Comparison of ENCODE assay signal across 8 mouse cellular contexts in the genomic region with DNA sequence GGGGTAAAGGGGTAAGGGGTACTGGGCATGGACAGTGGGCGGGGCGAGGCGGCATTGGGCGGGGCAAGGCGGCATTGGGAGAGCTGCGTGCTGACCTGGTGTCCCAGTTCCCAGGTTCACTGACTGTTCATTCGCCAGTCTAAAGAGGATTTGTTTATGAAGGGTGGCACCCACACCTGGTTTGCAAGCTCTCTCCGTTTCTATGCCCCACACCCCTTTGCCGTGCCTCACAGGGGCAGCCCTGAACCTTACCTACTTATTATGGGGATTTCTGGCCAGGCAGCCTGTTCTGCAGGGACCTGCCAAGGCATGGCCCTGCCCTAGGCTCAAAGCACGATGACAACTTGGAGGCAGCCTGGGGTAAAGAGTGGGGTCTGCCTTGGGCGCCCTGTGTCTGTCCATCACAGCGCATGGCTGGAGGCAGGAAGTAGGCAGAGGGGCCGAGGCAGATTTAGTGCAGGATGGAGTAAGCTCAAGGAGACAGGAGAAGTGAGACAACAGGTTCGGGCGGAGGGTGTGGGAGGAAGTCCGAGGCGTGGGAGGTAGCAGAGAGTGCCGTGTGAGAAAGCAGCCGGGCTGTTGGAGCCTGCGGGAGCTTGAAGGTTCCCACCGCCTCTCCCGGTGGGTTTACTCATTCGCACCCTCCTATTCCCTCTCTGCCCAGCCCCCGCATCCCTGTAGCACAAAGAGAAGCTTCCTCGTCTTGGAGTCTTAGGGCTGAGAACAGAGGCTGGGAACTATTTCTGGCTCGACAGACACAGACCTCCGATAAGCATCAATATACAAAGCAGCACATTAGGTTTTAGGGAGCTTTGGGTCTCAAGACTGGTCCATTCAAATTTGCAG. TPM values are rescaled to one million over a fixed set of nuclear protein-coding genes. Genes with fewer than 3 reads are reported as not detected.
DNase-seq lines count a peak whose midpoint lies in the region; ATAC-seq and TF ChIP-seq lines count a peak whose summit lies in the region.

No protein-coding gene starts in this region.

- no peak for TF ChIP-seq CTCF in olfactory bulb, adult 2 months (IDR thresholded peaks at IDR 0.05; ENCODE audit: insufficient read depth, low read depth, low read length)

- peak; percentile 82 for ATAC-seq in frontal cortex, adult (ENCODE audit: low TSS enrichment)
- ATAC-seq in intestine, embryonic 15.5 days = peak; percentile 61
- ATAC-seq in lung, embryonic 15.5 days (ENCODE audit: borderline replicate concordance, extremely low read depth, low FRiP score, low TSS enrichment) = peak; percentile 37; the same call in 1 of the 2 replicates

- WGBS in intestine, embryonic 15.5 days = 5% methylated on average over 26 of the region's 27 CpGs
- WGBS in lung, embryonic 15.5 days = 12% methylated on average over 27 of the region's 27 CpGs
- 14% methylated on average over 27 of the region's 27 CpGs for WGBS in olfactory bulb, adult 2 months

- H3K27me3 ChIP-seq in intestine, embryonic 15.5 days (replicated peaks) = no peaks in the 10 kb centered on the region
- H3K27me3 ChIP-seq in lung, embryonic 15.5 days = no peaks in the 10 kb centered on the region

- peaks cover 29% of the 10 kb centered on the region for H3K4me1 ChIP-seq in intestine, embryonic 15.5 days (replicated peaks)
- H3K4me1 ChIP-seq in lung, embryonic 15.5 days = peaks cover 18% of the 10 kb centered on the region
- H3K4me1 ChIP-seq in olfactory bulb, adult 2 months (ENCODE audit: control insufficient read depth, insufficient read depth, low read length) = peaks cover 17% of the 10 kb centered on the region

- DNase-seq in thymus, postnatal 25 days = peak; percentile 26
- DNase-seq in thymus, postnatal 0 days (ENCODE audit: low spot score) = no peak
- DNase-seq in adrenal gland, adult 8-10 months = no peak
- DNase-seq in cerebellum, adult 9-11 months = no peak

- peak overlapping the region; percentile 29 for H3K4me3 ChIP-seq in intestine, embryonic 15.5 days (replicated peaks)
- peak overlapping the region; percentile 19 for H3K4me3 ChIP-seq in lung, embryonic 15.5 days
- H3K4me3 ChIP-seq in olfactory bulb, adult 2 months (ENCODE audit: insufficient read depth, low read depth, low read length) = peak overlapping the region; percentile 24

- peak overlapping the region; percentile 48 for H3K9ac ChIP-seq in intestine, embryonic 15.5 days
- H3K9ac ChIP-seq in lung, embryonic 15.5 days = peak overlapping the region; percentile 25

- peak overlapping the region; percentile 72 for H3K4me2 ChIP-seq in intestine, embryonic 15.5 days (replicated peaks)
- H3K4me2 ChIP-seq in lung, embryonic 15.5 days = peak overlapping the region; percentile 56

- H3K9me3 ChIP-seq in intestine, embryonic 15.5 days = no peaks in the 10 kb centered on the region
- no peaks in the 10 kb centered on the region for H3K9me3 ChIP-seq in lung, embryonic 15.5 days

- peak overlapping the region; percentile 91 for H3K27ac ChIP-seq in intestine, embryonic 15.5 days
- H3K27ac ChIP-seq in lung, embryonic 15.5 days = peak overlapping the region; percentile 74
- H3K27ac ChIP-seq in olfactory bulb, adult 2 months (ENCODE audit: insufficient read depth, low read depth, low read length) = no peak overlapping the region; the same call in 1 of the 2 replicates

- TF ChIP-seq POLR2A in olfactory bulb, adult 2 months (IDR thresholded peaks at IDR 0.05; ENCODE audit: insufficient read depth, low read depth, low read length) = no peak

- no peaks in the 10 kb centered on the region for H3K36me3 ChIP-seq in intestine, embryonic 15.5 days
- H3K36me3 ChIP-seq in lung, embryonic 15.5 days = no peaks in the 10 kb centered on the region

RNA-seq across cellular contexts. Expression of gene Tnni1, which starts 14.4 kb away (rescaled TPM):
- polyA plus RNA-seq in thymus, postnatal 0 days (2015; fragmentation: Nextera tagmentation; extraction: Ambion mirVana) = 7.5 and 7.9 TPM in 2 replicates
- polyA plus RNA-seq in intestine, embryonic 15.5 days (2015; fragmentation: Nextera tagmentation; extraction: Ambion mirVana) = 5.4 and 8.3 TPM in 2 replicates
- polyA plus RNA-seq in lung, embryonic 15.5 days (2015; fragmentation: Nextera tagmentation; extraction: Ambion mirVana) = 97.5 and 117 TPM in 2 replicates
- not detected in 2 replicates for polyA plus RNA-seq in olfactory bulb, adult 2 months (2012; ENCODE audit: insufficient read depth, insufficient read length, low replicate concordance, missing spikeins)
- total RNA-seq in adrenal gland, adult 8-10 months (2022) = under 1 TPM in 1 of 4 experiments, not detected in 3; 0.35 TPM

RNA-seq across cellular contexts. Expression of gene Lad1, which starts 24.8 kb away (rescaled TPM):
- 12.1 and 12.5 TPM in 2 replicates for polyA plus RNA-seq in thymus, postnatal 0 days (2015; fragmentation: Nextera tagmentation; extraction: Ambion mirVana)
- 179 and 196 TPM in 2 replicates for polyA plus RNA-seq in intestine, embryonic 15.5 days (2015; fragmentation: Nextera tagmentation; extraction: Ambion mirVana)
- 14.9 and 17.0 TPM in 2 replicates for polyA plus RNA-seq in lung, embryonic 15.5 days (2015; fragmentation: Nextera tagmentation; extraction: Ambion mirVana)
- polyA plus RNA-seq in olfactory bulb, adult 2 months (2012; ENCODE audit: insufficient read depth, insufficient read length, low replicate concordance, missing spikeins) = not detected in 2 replicates
- under 1 TPM; 0.08 to 0.23 (median 0.18) TPM for total RNA-seq in adrenal gland, adult 8-10 months (2022)

RNA-seq across cellular contexts. Expression of gene Phlda3, which starts 27.7 kb away (rescaled TPM):
- polyA plus RNA-seq in thymus, postnatal 0 days (2015; fragmentation: Nextera tagmentation; extraction: Ambion mirVana) = 46.0 and 46.5 TPM in 2 replicates
- polyA plus RNA-seq in intestine, embryonic 15.5 days (2015; fragmentation: Nextera tagmentation; extraction: Ambion mirVana) = 44.5 and 44.6 TPM in 2 replicates
- 79.9 and 80.0 TPM in 2 replicates for polyA plus RNA-seq in lung, embryonic 15.5 days (2015; fragmentation: Nextera tagmentation; extraction: Ambion mirVana)
- not detected in 2 replicates for polyA plus RNA-seq in olfactory bulb, adult 2 months (2012; ENCODE audit: insufficient read depth, insufficient read length, low replicate concordance, missing spikeins)
- total RNA-seq in adrenal gland, adult 8-10 months (2022) = 10 to 100 TPM; 33.0 to 80.7 (median 38.4) TPM

RNA-seq across cellular contexts. Expression of gene Tnnt2, which starts 42.6 kb away (rescaled TPM):
- polyA plus RNA-seq in thymus, postnatal 0 days (2015; fragmentation: Nextera tagmentation; extraction: Ambion mirVana) = 3.2 and 3.6 TPM in 2 replicates
- 16.4 and 17.4 TPM in 2 replicates for polyA plus RNA-seq in intestine, embryonic 15.5 days (2015; fragmentation: Nextera tagmentation; extraction: Ambion mirVana)
- polyA plus RNA-seq in lung, embryonic 15.5 days (2015; fragmentation: Nextera tagmentation; extraction: Ambion mirVana) = 158 and 190 TPM in 2 replicates
- not detected in 2 replicates for polyA plus RNA-seq in olfactory bulb, adult 2 months (2012; ENCODE audit: insufficient read depth, insufficient read length, low replicate concordance, missing spikeins)
- total RNA-seq in adrenal gland, adult 8-10 months (2022) = 1 to 10 TPM; 2.2 to 5.5 (median 2.6) TPM

Comparison
In these comparisons a context has a peak if more than half of its experiments do, and no peak if none do; other contexts are left out.
1. RNA of gene Tnni1, which starts 14.4 kb away (polyA plus RNA-seq): 97.5 to 117 TPM in lung, embryonic 15.5 days; 5.4 to 8.3 TPM in intestine, embryonic 15.5 days, 7.5 to 7.9 TPM in thymus, postnatal 0 days and not detected in olfactory bulb, adult 2 months; every median in the first group is over 10 times any median in the second.
2. RNA of gene Lad1, which starts 24.8 kb away (polyA plus RNA-seq): 179 to 196 TPM in intestine, embryonic 15.5 days, 14.9 to 17.0 TPM in lung, embryonic 15.5 days and 12.1 to 12.5 TPM in thymus, postnatal 0 days; not detected in olfactory bulb, adult 2 months; every median in the first group is over 10 times any median in the second.
3. RNA of gene Phlda3, which starts 27.7 kb away (polyA plus RNA-seq): 79.9 to 80.0 TPM in lung, embryonic 15.5 days, 46.0 to 46.5 TPM in thymus, postnatal 0 days and 44.5 to 44.6 TPM in intestine, embryonic 15.5 days; not detected in olfactory bulb, adult 2 months; every median in the first group is over 10 times any median in the second.
4. Peak in every context shown above with its lines, with median percentiles within 50 percentile points of each other: ATAC-seq and H3K4me3 ChIP-seq.